Mouse (Mus musculus) heart, embryonic 11.5 days (tissue): ENCODE results near the gene Frmd8. TPM values are rescaled to one million over a fixed set of nuclear protein-coding genes. Genes with fewer than 3 reads are reported as not detected.
A peak's percentile ranks its signal among the peaks of the same experiment; 100 is the strongest.

Experiments used
- ATAC-seq: fragments of 200-750 bp; cut with Nextera tagmentation; replicated peaks from 2 replicates; pipeline ENCODE4 v1.8.0; 2017; ENCODE audit warnings: moderate library complexity; ENCODE audit not compliant: insufficient number of reproducible peaks, low FRiP score, low TSS enrichment
- H3K27ac ChIP-seq: fragments of 300-500 bp; sonication (generic); 2 replicates; pipeline ENCODE4 v1.5.1; 2014; ENCODE audit warnings: mild to moderate bottlenecking, low read depth, low read length
- H3K27me3 ChIP-seq: fragments of 300-500 bp; sonication (generic); 2 replicates; pipeline ENCODE4 v1.6.1; 2014; ENCODE audit warnings: mild to moderate bottlenecking, low read length, mixed read lengths; ENCODE audit not compliant: control insufficient read depth, insufficient read depth
- H3K36me3 ChIP-seq: fragments of 300-500 bp; sonication (generic); 2 replicates; pipeline ENCODE4 v1.6.1; 2014; ENCODE audit warnings: mild to moderate bottlenecking, low read length, moderate library complexity, mixed read lengths; ENCODE audit not compliant: control insufficient read depth, insufficient read depth
- H3K4me1 ChIP-seq: fragments of 300-500 bp; sonication (generic); 2 replicates; pipeline ENCODE4 v1.6.1; 2014; ENCODE audit warnings: low read length; ENCODE audit not compliant: control insufficient read depth, insufficient read depth
- H3K4me2 ChIP-seq: fragments of 300-500 bp; sonication (generic); 2 replicates; pipeline ENCODE4 v1.6.1; 2014; ENCODE audit warnings: mild to moderate bottlenecking, moderate library complexity
- H3K4me3 ChIP-seq: fragments of 300-500 bp; sonication (generic); 2 replicates; pipeline ENCODE4 v1.5.1; 2014; ENCODE audit warnings: low read depth, low read length
- H3K9ac ChIP-seq: fragments of 300-500 bp; sonication (generic); 2 replicates; pipeline ENCODE4 v1.6.1; 2014; ENCODE audit warnings: mild to moderate bottlenecking, low read depth, low read length, moderate library complexity
- H3K9me3 ChIP-seq: fragments of 300-500 bp; sonication (generic); replicated peaks from 2 replicates; pipeline ENCODE4 v1.6.1; 2016; ENCODE audit warnings: low read length; ENCODE audit not compliant: control insufficient read depth
- WGBS: fragments of 180-500 bp; shearing (Covaris S2); extraction: QIAGEN DNeasy Blood & Tissue Kit; methylation state at CpG from one replicate; pipeline ENCODE4 v1.1.7; 2014; ENCODE audit not compliant: insufficient replicate concordance; 5-methylcytosine and 5-hydroxymethylcytosine counted together
- polyA plus RNA-seq: library from polyadenylated mRNA; unstranded; fragments of >200 nt; fragmentation: Nextera tagmentation; extraction: Ambion mirVana; gene quantifications from 2 replicates; pipeline ENCODE4 v1.2.1, GENCODE M21; 2014

Frmd8 gene
- polyA plus RNA-seq, 1 experiment from 2014 or later = 15.4 TPM

DNA sequence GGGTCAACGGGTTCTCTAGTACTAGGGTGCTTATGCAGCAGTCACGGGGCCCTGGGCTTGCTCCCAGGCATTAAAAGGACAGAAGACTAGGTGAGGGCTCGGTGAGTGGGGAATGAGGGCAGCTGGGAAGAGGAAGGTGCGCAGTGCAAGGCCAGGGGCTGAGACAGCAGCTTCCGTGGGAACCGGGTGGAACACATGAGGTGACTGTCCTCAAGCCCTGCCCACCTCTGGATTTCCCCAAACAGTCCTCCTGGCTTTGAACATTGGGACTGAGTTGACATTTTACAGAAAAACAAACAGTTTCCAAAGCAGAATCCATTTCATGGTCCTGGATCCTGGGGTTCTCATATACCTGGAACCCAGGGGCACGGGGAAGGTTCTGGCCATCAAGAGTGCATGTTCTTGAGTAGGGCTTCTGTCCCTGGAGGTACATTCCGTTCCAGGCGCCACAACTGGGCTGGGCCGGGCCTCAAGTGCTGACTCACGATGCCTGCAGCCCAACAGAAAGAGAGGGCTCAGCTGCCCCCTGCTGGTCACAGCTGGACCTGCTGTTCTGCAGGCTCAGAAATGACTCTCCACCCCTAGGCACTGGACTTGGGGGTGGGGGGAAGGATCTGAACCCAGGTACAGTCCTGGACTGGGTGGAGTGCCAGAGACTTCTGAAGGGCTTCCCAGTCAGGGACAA is 25.1 kb downstream of the Frmd8 start:
- Histone ChIP-seq H3K27me3 (no peaks in the 10 kb centered on the region), H3K9me3 (no peaks in the 10 kb centered on the region), H3K9ac (peak overlapping the region; percentile 0; the same call in 1 of the 2 replicates), H3K36me3 (peaks cover 11% of the 10 kb centered on the region; the same call in 1 of the 2 replicates), H3K4me2 (peak overlapping the region; percentile 29; the same call in 1 of the 2 replicates), H3K27ac (peak overlapping the region; percentile 51), H3K4me3 (0 out of 2 replicates have a peak overlapping the region, but pooled peaks have one; percentile 5), H3K4me1 (peaks cover 66% of the 10 kb centered on the region)
- peak; percentile 12; the same call in 1 of the 2 replicates for ATAC-seq
- 28% methylated on average over 11 of the region's 11 CpGs for WGBS

DNA sequence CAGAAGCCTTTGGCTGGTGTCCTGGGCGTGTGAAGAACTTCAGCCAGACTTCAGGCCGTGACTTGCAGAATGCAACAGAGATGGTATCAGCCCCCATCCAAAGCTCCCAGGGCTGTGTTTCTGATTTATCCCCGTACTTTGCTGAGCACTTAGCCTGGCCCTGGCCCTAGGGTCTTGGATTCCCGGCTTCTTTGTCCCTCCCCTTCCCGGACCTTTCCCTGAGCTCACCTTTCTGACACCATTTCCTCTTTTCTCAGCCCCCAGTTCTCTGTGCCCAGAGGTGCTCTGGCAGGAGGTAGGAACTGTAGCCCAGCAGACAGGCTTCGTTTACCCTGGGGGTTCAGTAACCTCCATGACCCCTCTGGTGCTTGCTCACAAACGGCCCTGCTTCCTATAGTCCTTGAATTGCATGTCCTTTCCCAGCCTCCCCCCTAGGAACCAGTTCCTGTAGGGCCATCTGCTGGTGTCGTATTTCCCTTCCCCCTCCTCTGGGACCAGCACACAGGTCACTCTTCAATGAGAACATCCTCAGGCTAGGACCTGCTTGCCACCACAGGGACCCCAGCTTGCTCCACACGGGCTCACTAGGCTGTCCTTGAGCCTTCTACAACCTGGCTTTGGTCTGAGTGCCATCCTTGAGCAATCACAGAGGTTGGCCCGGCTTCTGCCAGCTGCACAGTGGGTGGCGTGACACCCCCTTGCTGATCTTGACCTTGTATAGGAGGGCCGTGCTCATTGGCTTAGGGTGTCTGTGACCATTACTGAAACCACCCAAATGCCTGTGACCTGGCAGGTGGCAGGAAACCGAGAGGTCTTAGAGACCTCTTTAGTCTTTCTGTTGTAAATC is 26.0 kb downstream of the Frmd8 start:
- Histone ChIP-seq H3K27me3 (no peaks in the 10 kb centered on the region), H3K4me2 (peak overlapping the region; percentile 63), H3K4me3 (0 out of 2 replicates have a peak overlapping the region, but pooled peaks have one; percentile 8), H3K9me3 (no peaks in the 10 kb centered on the region), H3K27ac (peak overlapping the region; percentile 97), H3K9ac (peak overlapping the region; percentile 67), H3K4me1 (peaks cover 75% of the 10 kb centered on the region), H3K36me3 (peaks cover 6% of the 10 kb centered on the region; the same call in 1 of the 2 replicates)
- WGBS = 32% methylated on average over 13 of the region's 13 CpGs
- no peak for ATAC-seq

DNA sequence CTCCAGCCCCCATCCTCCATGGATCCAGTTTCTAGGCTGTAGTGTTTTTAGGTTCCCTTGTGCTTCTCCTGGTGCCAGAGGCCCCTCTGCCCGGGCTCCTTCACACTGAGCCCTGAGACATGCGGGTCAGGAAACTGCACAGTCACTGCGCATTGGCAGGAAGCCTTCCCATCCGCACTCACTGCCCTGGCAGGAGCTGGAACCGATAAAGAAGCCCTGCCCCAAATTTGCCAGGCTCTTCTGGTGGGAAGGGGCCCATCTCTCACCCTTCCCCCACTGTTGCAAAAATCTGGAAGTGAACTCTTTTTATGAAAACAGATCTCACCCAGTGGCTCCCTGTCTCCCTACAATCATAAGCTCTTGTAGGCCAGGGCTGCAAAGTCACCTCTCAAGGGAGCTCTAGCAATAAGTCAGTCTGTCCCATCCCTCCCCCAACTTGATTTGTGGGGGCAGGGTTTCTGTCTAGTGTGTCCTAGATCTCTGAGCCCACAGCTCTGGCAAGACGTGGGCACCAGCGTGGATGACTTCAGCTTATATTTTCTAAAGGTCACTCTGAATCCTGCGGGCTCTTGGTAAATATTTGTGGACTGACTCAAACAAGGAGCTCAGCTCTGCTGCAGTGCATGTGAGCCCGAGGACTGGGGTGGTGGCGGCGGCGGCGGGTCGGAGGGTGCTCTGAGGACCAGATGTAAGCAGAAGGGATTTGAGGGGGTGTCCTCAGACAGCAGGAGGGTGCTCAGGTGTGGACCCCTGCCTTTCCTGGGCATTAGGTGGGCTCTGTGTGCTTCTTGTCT is 26.8 kb downstream of the Frmd8 start:
- Histone ChIP-seq H3K4me2 (peak overlapping the region; percentile 63), H3K4me1 (peaks cover 83% of the 10 kb centered on the region), H3K9ac (peak overlapping the region; percentile 67), H3K9me3 (no peaks in the 10 kb centered on the region), H3K27me3 (no peaks in the 10 kb centered on the region), H3K27ac (peak overlapping the region; percentile 97), H3K36me3 (peaks cover 6% of the 10 kb centered on the region; the same call in 1 of the 2 replicates), H3K4me3 (0 out of 2 replicates have a peak overlapping the region, but pooled peaks have one; percentile 8)
- WGBS = 41% methylated on average over 14 of the region's 14 CpGs
- ATAC-seq = no peak

DNA sequence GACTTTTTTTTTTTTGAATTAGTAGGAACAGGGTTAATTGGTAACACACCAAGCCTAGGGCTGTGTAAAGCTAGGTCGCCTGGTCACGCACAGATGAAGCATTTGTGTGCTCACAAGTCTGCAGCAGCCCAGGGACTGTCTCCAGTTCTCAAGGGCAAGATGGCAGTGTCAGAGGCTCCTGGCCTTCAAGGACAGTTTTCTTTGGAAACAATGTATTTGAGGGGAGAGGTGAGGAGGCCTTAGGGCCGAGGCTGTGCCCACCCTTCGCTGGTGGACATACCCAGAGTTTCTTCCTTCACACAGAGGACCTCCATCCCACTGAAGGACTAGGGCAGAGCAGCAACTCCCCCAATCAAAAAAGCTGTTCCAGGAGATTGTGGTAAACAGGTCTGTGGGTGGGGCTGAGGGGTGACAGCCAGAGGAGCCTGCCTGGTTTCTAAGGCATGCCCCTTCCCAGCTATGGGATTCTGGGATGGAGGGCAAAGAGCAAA is 27.7 kb downstream of the Frmd8 start:
- no peaks in the 10 kb centered on the region for H3K27me3 ChIP-seq
- H3K9ac ChIP-seq = peak overlapping the region; percentile 67
- H3K27ac ChIP-seq = peak overlapping the region; percentile 97
- H3K4me1 ChIP-seq = peaks cover 84% of the 10 kb centered on the region
- H3K9me3 ChIP-seq = no peaks in the 10 kb centered on the region
- WGBS = 65% methylated on average over 4 of the region's 4 CpGs
- H3K4me2 ChIP-seq = peak overlapping the region; percentile 63
- peaks cover under 1% of the 10 kb centered on the region; the same call in 1 of the 2 replicates for H3K36me3 ChIP-seq
- H3K4me3 ChIP-seq = peak overlapping the region; percentile 16; the same call in 1 of the 2 replicates
- ATAC-seq = no peak

DNA sequence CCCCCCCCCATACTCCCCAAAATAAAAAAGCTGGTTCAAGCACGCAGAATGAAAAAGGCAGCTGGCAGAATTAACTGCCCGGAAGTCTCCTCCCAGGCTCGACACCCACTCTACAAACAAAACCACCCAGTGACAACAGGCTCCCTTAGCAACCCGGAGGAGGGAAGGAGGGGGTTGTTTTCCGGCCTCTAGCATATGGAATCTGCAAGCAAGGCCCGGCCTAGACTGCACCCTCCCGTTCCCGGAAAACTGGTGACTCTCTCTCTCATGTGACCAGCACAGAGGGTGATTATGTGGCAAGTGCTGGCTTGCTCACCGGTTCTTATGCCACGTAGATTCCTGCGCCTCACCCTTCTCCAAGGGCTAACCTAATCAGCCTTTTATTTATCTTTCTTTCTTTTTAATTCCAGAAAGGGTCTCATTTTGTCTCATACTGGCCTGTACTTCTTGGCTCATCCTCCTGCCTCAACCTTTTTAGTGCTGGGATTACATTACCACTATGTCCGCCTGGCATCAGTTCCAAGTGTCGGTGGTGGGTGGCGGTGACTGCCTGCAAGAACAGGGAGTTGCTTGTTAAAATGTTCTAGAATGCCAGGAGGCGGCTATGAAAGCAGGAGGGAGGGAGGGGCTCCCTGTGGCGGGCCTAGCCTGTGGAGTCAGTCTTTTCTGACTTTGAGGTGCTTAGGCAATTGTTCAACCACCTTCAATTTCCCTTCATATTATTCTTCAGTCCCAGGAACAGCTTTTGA is 28.3 kb downstream of the Frmd8 start:
- peak; percentile 71 for ATAC-seq
- Histone ChIP-seq H3K9me3 (no peaks in the 10 kb centered on the region), H3K4me2 (peak overlapping the region; percentile 63), H3K9ac (peak overlapping the region; percentile 67), H3K4me1 (peaks cover 84% of the 10 kb centered on the region), H3K36me3 (no peaks in the 10 kb centered on the region), H3K27me3 (no peaks in the 10 kb centered on the region), H3K4me3 (peak overlapping the region; percentile 22), H3K27ac (peak overlapping the region; percentile 97)
- 7% methylated on average over 16 of the region's 16 CpGs for WGBS

DNA sequence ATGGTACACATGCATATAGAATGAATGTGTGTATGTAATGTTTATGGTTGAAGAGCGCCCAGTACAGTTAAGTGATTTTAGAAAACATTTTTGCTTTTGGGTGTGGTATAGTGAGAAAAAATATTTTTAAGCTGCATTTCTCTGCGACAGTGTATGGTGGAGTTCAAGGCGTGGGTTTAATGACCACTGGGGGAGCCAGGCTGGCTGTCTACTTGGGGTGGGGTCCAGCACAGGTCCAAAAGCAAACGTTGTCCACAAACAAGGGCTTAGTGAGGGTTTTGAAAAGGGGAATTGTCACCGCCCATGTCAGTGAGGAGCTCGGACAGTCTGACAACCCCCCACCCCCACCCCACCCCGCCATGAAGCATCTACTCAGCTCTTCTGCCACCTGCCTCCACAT is 28.9 kb downstream of the Frmd8 start:
- Histone ChIP-seq H3K36me3 (no peaks in the 10 kb centered on the region), H3K9ac (peak overlapping the region; percentile 67), H3K4me3 (peak overlapping the region; percentile 22), H3K4me2 (peak overlapping the region; percentile 63), H3K27ac (peak overlapping the region; percentile 97), H3K27me3 (no peaks in the 10 kb centered on the region), H3K9me3 (no peaks in the 10 kb centered on the region), H3K4me1 (peaks cover 82% of the 10 kb centered on the region)
- ATAC-seq = peak; percentile 12; the same call in 1 of the 2 replicates
- under 1% methylated on average over 7 of the region's 7 CpGs for WGBS

DNA sequence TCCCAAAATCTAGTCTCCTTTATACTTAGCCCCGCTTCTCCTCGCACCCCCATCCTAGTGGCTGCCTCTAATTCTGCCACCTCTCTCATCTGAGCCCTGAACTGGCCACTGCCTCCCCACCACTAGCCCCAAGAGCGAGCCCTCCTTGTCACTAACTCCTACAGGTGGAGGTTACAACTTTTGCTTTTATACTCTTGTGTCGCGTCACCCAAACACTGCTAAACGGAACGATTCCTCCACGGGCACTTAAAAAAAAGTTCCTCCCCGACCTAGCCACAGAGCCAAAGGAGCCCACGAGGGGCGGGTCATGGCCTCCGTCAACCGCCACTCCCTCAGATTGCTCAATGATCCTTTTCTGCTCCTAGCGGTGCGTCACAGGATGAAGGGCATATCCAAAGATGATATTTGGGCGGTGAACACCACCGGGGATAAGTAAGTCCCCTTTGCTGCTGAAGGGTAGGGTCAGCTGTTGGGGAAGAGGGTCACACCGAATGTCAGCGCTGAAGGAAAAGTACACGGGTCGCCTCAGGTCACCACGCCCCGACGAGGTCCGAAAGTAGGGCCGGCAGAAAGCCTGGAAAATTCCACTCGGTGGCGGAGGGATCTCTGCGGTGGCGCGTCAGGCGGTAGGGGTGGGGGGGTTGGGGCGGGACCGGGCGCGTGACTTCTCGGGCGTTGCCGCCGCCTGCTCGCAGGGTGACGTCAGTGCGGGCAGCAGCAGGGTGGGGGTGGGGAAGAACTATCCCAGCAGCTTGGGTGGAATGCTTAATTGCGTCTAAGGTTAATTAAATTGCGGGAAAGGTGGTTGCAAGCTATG is 29.5 kb downstream of the Frmd8 start:
- Histone ChIP-seq H3K4me3 (peak overlapping the region; percentile 40), H3K27me3 (no peaks in the 10 kb centered on the region), H3K4me1 (peaks cover 83% of the 10 kb centered on the region), H3K9me3 (no peaks in the 10 kb centered on the region), H3K9ac (peak overlapping the region; percentile 73), H3K27ac (peak overlapping the region; percentile 97), H3K36me3 (no peaks in the 10 kb centered on the region), H3K4me2 (peak overlapping the region; percentile 63)
- 5% methylated on average over 45 of the region's 45 CpGs for WGBS
- ATAC-seq = peak; percentile 57
